Mouse (Mus musculus): ENCODE results near the gene Cbr1.

DNA sequence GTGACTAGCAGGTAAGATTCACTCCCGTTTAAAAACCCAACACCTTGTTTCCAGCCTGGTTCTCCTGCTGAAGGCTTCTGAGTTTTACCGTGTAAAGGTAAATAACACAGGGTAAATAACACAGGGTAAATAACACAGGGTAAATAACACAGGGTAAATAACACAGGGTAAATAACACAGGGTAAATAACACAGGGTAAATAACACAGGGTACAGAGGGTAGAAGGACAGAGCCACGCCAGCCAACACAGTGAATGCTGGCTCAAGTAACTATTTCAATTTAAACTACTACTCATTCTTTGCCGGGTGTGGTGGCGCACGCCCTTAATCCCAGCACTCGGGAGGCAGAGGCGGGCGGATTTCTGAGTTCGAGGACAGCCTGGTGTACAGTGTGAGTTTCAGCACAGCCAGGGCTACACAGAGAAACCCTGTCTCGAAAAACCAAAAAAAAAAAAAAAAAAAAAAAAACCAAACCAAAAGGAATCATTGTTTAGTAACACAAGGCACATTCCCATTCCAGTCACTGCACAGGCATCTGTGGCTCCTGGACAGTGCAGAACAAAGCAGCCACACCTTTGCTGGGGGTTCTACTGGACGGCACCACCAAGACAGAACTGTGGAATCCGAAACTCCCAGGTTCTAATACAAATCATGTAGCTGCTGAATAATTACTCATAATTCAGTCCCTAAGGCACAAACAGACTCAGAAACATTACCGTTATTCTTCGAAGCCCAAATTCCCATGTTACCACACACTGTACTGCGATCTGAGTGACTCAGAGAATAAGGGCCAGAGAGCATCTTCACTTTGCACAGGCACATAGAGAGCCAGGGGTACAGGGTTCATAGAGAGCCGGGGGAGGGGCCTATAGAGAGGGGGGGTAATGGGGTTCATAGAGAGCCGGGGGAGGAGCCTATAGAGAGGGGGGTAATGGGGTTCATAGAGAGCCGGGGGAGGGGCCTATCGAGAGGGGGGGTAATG lies 13.9 kb upstream of the Cbr1 start:
- TF ChIP-seq EP300 (IDR thresholded peaks at IDR 0.05; ENCODE audit: low read depth) (no peak), CTCF (IDR thresholded peaks at IDR 0.05; ENCODE audit: low read depth) (no peak)
